Mouse (Mus musculus) midbrain, postnatal 0 days (tissue): ENCODE data around the gene Tha1. TPM values are rescaled to one million over a fixed set of nuclear protein-coding genes. Genes with fewer than 3 reads are reported as not detected.
"Not testable (repeated sequence)": the region's sequence is repeated elsewhere in the genome, so short reads cannot be mapped to it uniquely, and the experiment has no call there.

Experiments
- ATAC-seq: fragments of 200-750 bp; cut with Nextera tagmentation; 2 replicates; pipeline ENCODE4 v1.8.0; 2017; ENCODE audit warnings: moderate number of reproducible peaks, mild to moderate bottlenecking, moderate TSS enrichment, moderate library complexity; ENCODE audit not compliant: low FRiP score
- DNase-seq: peaks from one replicate; pipeline ENCODE4 v3.0.0-alpha.2; 2015; ENCODE audit warnings: low spot score
- H3K27ac ChIP-seq: fragments of 300-500 bp; sonication (generic); 2 replicates; pipeline ENCODE4 v1.5.1; 2014; ENCODE audit warnings: low read depth, mild to moderate bottlenecking, low read length, mixed read lengths
- H3K27me3 ChIP-seq: fragments of 300-500 bp; sonication (generic); 2 replicates; pipeline ENCODE4 v1.6.1; 2014; ENCODE audit warnings: low read length, control low read depth, mixed read lengths; ENCODE audit not compliant: insufficient read depth
- H3K36me3 ChIP-seq: fragments of 300-500 bp; sonication (generic); 2 replicates; pipeline ENCODE4 v1.6.1; 2014; ENCODE audit warnings: low read length, control low read depth, mixed read lengths; ENCODE audit not compliant: insufficient read depth
- H3K4me1 ChIP-seq: fragments of 300-500 bp; sonication (generic); 2 replicates; pipeline ENCODE4 v1.6.1; 2014; ENCODE audit warnings: mild to moderate bottlenecking, control low read depth, antibody characterized with exemption, low read length, mixed read lengths; ENCODE audit not compliant: insufficient read depth
- H3K4me2 ChIP-seq: fragments of 300-500 bp; sonication (generic); 2 replicates; pipeline ENCODE4 v1.6.1; 2014; ENCODE audit warnings: low read depth, mild to moderate bottlenecking, low read length, mixed read lengths; ENCODE audit not compliant: poor library complexity, severe bottlenecking
- H3K4me3 ChIP-seq: fragments of 300-500 bp; sonication (generic); 2 replicates; pipeline ENCODE4 v1.5.1; 2014; ENCODE audit warnings: low read depth, mild to moderate bottlenecking, low read length, moderate library complexity
- H3K9ac ChIP-seq: fragments of 300-500 bp; sonication (generic); replicated peaks from 2 replicates; pipeline ENCODE4 v1.6.1; 2014; ENCODE audit warnings: mild to moderate bottlenecking, low read length, moderate library complexity, mixed read lengths; ENCODE audit not compliant: poor library complexity, severe bottlenecking
- H3K9me3 ChIP-seq: fragments of 300-500 bp; sonication (generic); 2 replicates; pipeline ENCODE4 v1.6.1; 2016; ENCODE audit warnings: low read length, control low read depth
- CTCF ChIP-seq: IDR thresholded peaks from 2 replicates; pipeline ENCODE4 v1.5.1; 2016; ENCODE audit warnings: antibody characterized with exemption, mild to moderate bottlenecking
- WGBS: fragments of 180-500 bp; shearing (Covaris S2); extraction: QIAGEN DNeasy Blood & Tissue Kit; methylation state at CpG from one replicate; pipeline ENCODE4 v1.1.7; 2014; 5-methylcytosine and 5-hydroxymethylcytosine counted together
- polyA plus RNA-seq: library from polyadenylated mRNA; unstranded; fragments of >200 nt; fragmentation: Nextera tagmentation; extraction: Ambion mirVana; gene quantifications from 2 replicates; pipeline ENCODE4 v1.2.1, GENCODE M21; 2015
- total RNA-seq: library from RNA; depleted of rRNA; stranded (reverse); fragments of >200 nt; gene quantifications from 2 replicates; pipeline ENCODE4 v1.2.3, GENCODE M21; 2014

Tha1 gene
- total and polyA plus RNA-seq, 2 experiments from 2014 or later: 3.0 to 3.8 TPM

GRCm38 (mm10) chr11:117834086-117834485 is 39.2 kb downstream of the Tha1 start:
- Histone ChIP-seq H3K27ac (no peak overlapping the region), H3K27me3 (no peaks in the 10 kb centered on the region), H3K36me3 (no peaks in the 10 kb centered on the region), H3K4me3 (no peak overlapping the region), H3K9ac (no peak overlapping the region), H3K9me3 (no peaks in the 10 kb centered on the region), H3K4me1 (no peaks in the 10 kb centered on the region), H3K4me2 (no peak overlapping the region)
- DNase-seq (no peak), ATAC-seq (no peak)
- WGBS: 91% methylated on average over 8 of the region's 8 CpGs
- no peak for TF ChIP-seq CTCF

GRCm38 (mm10) chr11:117833509-117833908 is 39.8 kb downstream of the Tha1 start:
- H3K36me3 ChIP-seq, ATAC-seq, H3K27me3 ChIP-seq, H3K4me1 ChIP-seq, DNase-seq, H3K9ac ChIP-seq, H3K27ac ChIP-seq, H3K4me2 ChIP-seq, H3K4me3 ChIP-seq, H3K9me3 ChIP-seq: not testable (repeated sequence)
- WGBS: 96% methylated on average over 4 of the region's 6 CpGs

- 20% methylated on average over 28 of the region's 28 CpGs for WGBS
- H3K27ac ChIP-seq: peak overlapping the region; percentile 51; the same call in 1 of the 2 replicates
Observed at GRCm38 (mm10) chr11:117832086-117832969, 41.0 kb downstream of the Tha1 start.

GRCm38 (mm10) chr11:117830401-117830800 is 42.9 kb downstream of the Tha1 start:
- no peak overlapping the region for H3K9ac ChIP-seq
- H3K9me3 ChIP-seq: no peaks in the 10 kb centered on the region
- H3K27me3 ChIP-seq: no peaks in the 10 kb centered on the region
- no peak overlapping the region for H3K4me3 ChIP-seq
- no peak overlapping the region for H3K27ac ChIP-seq
- no peak for ATAC-seq
- H3K4me2 ChIP-seq: no peak overlapping the region
- no peaks in the 10 kb centered on the region for H3K36me3 ChIP-seq
- 74% methylated on average over 9 of the region's 9 CpGs for WGBS
- 0 out of 2 replicates have a peak, but pooled peaks cover under 1% of the 10 kb centered on the region for H3K4me1 ChIP-seq
- no peak for TF ChIP-seq CTCF
- no peak for DNase-seq

More at GRCm38 (mm10) chr11:117832086-117832969, 41.0 kb downstream of the Tha1 start:
- peak overlapping the region; percentile 42 for H3K4me2 ChIP-seq
- no peaks in the 10 kb centered on the region for H3K4me1 ChIP-seq
- peak; percentile 78 for TF ChIP-seq CTCF
- DNase-seq: peak; percentile 70
- no peaks in the 10 kb centered on the region for H3K36me3 ChIP-seq
- H3K9me3 ChIP-seq: no peaks in the 10 kb centered on the region
- no peaks in the 10 kb centered on the region for H3K27me3 ChIP-seq
- peak overlapping the region; percentile 27 for H3K4me3 ChIP-seq
- H3K9ac ChIP-seq: 0 out of 2 replicates have a peak overlapping the region, but pooled peaks have one; percentile 14
- ATAC-seq: peak; percentile 75

- WGBS: 77% methylated on average over 2 of the region's 2 CpGs
- Histone ChIP-seq H3K27me3 (no peaks in the 10 kb centered on the region), H3K27ac (no peak overlapping the region), H3K4me2 (no peak overlapping the region), H3K36me3 (no peaks in the 10 kb centered on the region), H3K9ac (no peak overlapping the region), H3K9me3 (no peaks in the 10 kb centered on the region), H3K4me3 (no peak overlapping the region), H3K4me1 (0 out of 2 replicates have a peak, but pooled peaks cover 4% of the 10 kb centered on the region)
- no peak for TF ChIP-seq CTCF
- DNase-seq (no peak), ATAC-seq (no peak)
Observed at GRCm38 (mm10) chr11:117829671-117830215, 43.5 kb downstream of the Tha1 start.
